Mouse (Mus musculus) cerebellum, adult 2 months (tissue): Measurements from ENCODE around the gene Nos1. TPM values are rescaled to one million over a fixed set of nuclear protein-coding genes. Genes with fewer than 3 reads are reported as not detected.

ENCODE experiments used
- DNase-seq, 2 experiments: peaks; one replicate each; pipeline ENCODE4 v3.0.0; 2021
- H3K27ac ChIP-seq: fragments of 200-500 bp; 2 replicates; pipeline ENCODE4 v1.5.1; 2012; ENCODE audit warnings: low read length, control low read depth, inconsistent platforms; ENCODE audit not compliant: insufficient read depth
- H3K27me3 ChIP-seq: fragments of 200-500 bp; 2 replicates; pipeline ENCODE4 v1.6.1; 2012; ENCODE audit warnings: inconsistent platforms, mild to moderate bottlenecking, low read length, moderate library complexity; ENCODE audit not compliant: control insufficient read depth, insufficient read depth
- H3K4me1 ChIP-seq: fragments of 200-500 bp; 2 replicates; pipeline ENCODE4 v1.6.1; 2011; ENCODE audit warnings: low read length; ENCODE audit not compliant: control insufficient read depth, insufficient read depth
- H3K4me3 ChIP-seq: fragments of 200-500 bp; replicated peaks from 2 replicates; pipeline ENCODE3; 2011; ENCODE audit warnings: mild to moderate bottlenecking, low read depth, low read length, control low read depth; ENCODE audit not compliant: insufficient read depth
- CTCF ChIP-seq: fragments of 200-500 bp; IDR thresholded peaks from 2 replicates; pipeline ENCODE4 v1.5.1; 2011; ENCODE audit warnings: low read depth, mild to moderate bottlenecking, control low read depth, low read length, moderate library complexity, borderline replicate concordance; ENCODE audit not compliant: insufficient read depth
- POLR2A ChIP-seq: fragments of 200-500 bp; IDR thresholded peaks from 2 replicates; pipeline ENCODE4 v1.6.1; 2011; ENCODE audit warnings: low read length, control low read depth, borderline replicate concordance; ENCODE audit not compliant: insufficient read depth
- WGBS: fragments of 180-500 bp; shearing (Covaris S2); methylation state at CpG from one replicate; pipeline ENCODE4 v1.1.7; 2018; 5-methylcytosine and 5-hydroxymethylcytosine counted together
- polyA plus RNA-seq: library from polyadenylated mRNA; depleted of rRNA; stranded (reverse); fragments of >200 nt; gene quantifications from 2 replicates; pipeline ENCODE4 v1.2.3, GENCODE M21; 2012

The Nos1 gene
- polyA plus RNA-seq, 1 experiment, result 28.0 TPM

DNA sequence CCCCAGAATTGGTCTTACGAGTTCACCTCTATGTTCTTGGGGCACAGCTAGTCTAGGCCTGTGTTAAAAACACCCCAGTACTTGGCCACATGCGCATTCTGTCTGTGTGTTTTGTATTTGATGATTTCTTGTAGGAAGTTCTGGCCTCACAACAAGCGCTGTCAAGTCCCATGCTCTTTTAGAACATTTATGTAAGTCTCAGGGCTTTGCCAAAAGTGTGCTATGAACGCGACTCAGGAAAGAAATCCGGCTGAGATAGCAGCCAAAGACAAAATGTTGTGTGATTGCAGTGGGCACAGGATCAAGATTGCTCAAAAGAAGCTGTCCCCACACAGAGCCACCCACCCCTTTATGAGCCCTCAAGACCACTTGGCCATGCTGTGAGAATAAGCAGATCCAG, 212.7 kb downstream of the Nos1 start:
- no peak for DNase-seq
- no peaks in the 10 kb centered on the region for H3K27me3 ChIP-seq
- no peak overlapping the region for H3K4me3 ChIP-seq
- no peak for TF ChIP-seq CTCF
- no peak for TF ChIP-seq POLR2A
- H3K27ac ChIP-seq, result no peak overlapping the region
- H3K4me1 ChIP-seq, result peaks cover 29% of the 10 kb centered on the region
- WGBS, result 33% methylated on average over 6 of the region's 6 CpGs

- Histone ChIP-seq H3K27me3 (no peaks in the 10 kb centered on the region), H3K4me1 (peaks cover 40% of the 10 kb centered on the region), H3K27ac (no peak overlapping the region), H3K4me3 (no peak overlapping the region)
- DNase-seq, result peak; percentile 60 to 74
- no peak for TF ChIP-seq POLR2A
- no peak for TF ChIP-seq CTCF
- WGBS, result 11% methylated on average over 8 of the region's 8 CpGs
These were observed 214.6 kb downstream of the Nos1 start for GRCm38 (mm10) chr5:117995372-117995901.

GRCm38 (mm10) chr5:117995911-117996310, 215.1 kb downstream of the Nos1 start:
- TF ChIP-seq POLR2A, result no peak
- no peak for TF ChIP-seq CTCF
- WGBS, result 78% methylated on average over 6 of the region's 6 CpGs
- no peaks in the 10 kb centered on the region for H3K27me3 ChIP-seq
- H3K4me1 ChIP-seq, result peaks cover 40% of the 10 kb centered on the region
- H3K4me3 ChIP-seq, result no peak overlapping the region
- no peak for DNase-seq
- no peak overlapping the region for H3K27ac ChIP-seq

DNA sequence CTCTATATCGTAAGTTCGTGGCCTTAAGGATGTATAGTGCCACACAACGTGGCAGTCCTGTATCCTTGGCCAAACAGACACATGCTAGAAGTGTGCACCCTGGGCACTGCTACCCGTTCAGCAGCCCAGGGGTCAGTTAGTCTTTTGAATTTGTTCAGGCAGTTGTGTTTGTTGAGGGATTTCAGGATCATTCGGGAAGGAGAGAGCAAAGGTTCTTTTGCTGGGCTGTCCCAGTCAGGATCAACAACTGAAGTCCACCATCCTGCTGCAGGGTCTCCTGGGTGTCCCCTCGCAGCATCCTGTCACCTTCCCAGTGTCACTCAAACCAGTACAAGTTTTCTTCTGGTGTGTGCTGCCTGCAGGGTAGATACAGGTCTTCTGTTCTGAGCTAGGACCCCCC, 215.7 kb downstream of the Nos1 start:
- no peak for TF ChIP-seq CTCF
- no peak for TF ChIP-seq POLR2A
- WGBS, result 80% methylated on average over 6 of the region's 6 CpGs
- H3K4me3 ChIP-seq, result no peak overlapping the region
- no peaks in the 10 kb centered on the region for H3K27me3 ChIP-seq
- H3K27ac ChIP-seq, result no peak overlapping the region
- peaks cover 40% of the 10 kb centered on the region for H3K4me1 ChIP-seq
- no peak for DNase-seq

DNA sequence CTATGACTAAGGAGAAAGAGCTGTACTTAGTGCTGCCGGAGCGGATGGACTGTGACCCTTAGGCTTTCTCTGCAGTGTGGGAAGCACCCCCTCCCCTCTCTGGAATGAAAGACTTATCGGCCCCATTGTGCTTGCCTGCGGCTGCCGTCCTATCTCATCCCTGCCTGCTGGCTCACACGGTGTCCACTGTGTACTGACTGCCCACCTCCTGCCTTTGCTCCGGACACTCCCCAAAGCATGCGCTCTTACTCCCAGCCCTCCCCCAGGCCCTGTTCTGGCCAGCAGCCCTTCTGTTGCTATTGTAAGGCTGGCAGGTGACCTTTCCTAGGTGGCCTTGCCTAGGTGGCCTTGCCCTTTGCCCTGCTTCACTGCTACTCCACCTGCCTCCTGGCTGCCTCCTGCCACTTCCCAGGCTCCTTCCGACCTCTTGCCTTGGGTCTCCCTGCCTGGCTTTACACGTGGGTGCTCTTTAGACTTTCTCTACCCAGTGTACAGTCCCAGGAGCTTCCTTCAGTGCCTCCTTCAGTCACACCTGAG, 216.7 kb downstream of the Nos1 start:
- no peak for TF ChIP-seq CTCF
- no peak for TF ChIP-seq POLR2A
- Histone ChIP-seq H3K4me1 (peaks cover 47% of the 10 kb centered on the region), H3K27me3 (no peaks in the 10 kb centered on the region), H3K4me3 (no peak overlapping the region), H3K27ac (no peak overlapping the region)
- DNase-seq, result no peak
- 56% methylated on average over 10 of the region's 10 CpGs for WGBS

DNA sequence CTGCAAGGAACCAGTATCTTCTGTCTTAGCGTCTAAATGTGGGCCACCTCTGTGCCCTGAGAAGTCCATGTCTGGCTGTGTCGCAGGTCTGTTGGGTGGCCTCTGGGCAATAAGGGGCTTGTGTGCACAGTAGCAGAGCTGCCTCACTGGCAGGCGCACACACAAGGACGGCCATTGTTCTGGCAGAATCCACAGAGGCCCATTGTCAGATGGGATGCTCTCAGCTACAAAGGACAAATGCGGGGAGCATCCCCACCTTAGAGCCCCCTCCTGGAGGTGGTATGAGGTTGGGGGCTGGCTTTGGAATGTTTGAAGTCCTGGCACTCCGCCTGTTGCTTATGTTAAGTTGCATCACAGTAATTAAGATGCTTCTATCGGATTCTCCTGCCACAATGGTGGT, 218.2 kb downstream of the Nos1 start:
- H3K27me3 ChIP-seq, result no peaks in the 10 kb centered on the region
- H3K27ac ChIP-seq, result peak overlapping the region; percentile 5
- WGBS, result 60% methylated on average over 7 of the region's 7 CpGs
- DNase-seq, result no peak
- TF ChIP-seq POLR2A (no peak), CTCF (no peak)
- H3K4me1 ChIP-seq, result peaks cover 39% of the 10 kb centered on the region
- H3K4me3 ChIP-seq, result no peak overlapping the region

- TF ChIP-seq POLR2A (no peak), CTCF (no peak)
- Histone ChIP-seq H3K27ac (peak overlapping the region; percentile 5), H3K27me3 (no peaks in the 10 kb centered on the region), H3K4me3 (no peak overlapping the region), H3K4me1 (peaks cover 34% of the 10 kb centered on the region)
- DNase-seq, result peak; percentile 59 to 60
- 10% methylated on average over 11 of the region's 11 CpGs for WGBS
These were observed 218.8 kb downstream of the Nos1 start for GRCm38 (mm10) chr5:117999584-117999983.

- Histone ChIP-seq H3K27ac (no peak overlapping the region), H3K4me3 (no peak overlapping the region), H3K4me1 (peaks cover 47% of the 10 kb centered on the region), H3K27me3 (no peaks in the 10 kb centered on the region)
- 21% methylated on average over 9 of the region's 9 CpGs for WGBS
- TF ChIP-seq CTCF (peak; percentile 95), POLR2A (no peak)
- peak; percentile 72 to 84 for DNase-seq
These were observed 221.2 kb downstream of the Nos1 start for GRCm38 (mm10) chr5:118002059-118002458.

DNA sequence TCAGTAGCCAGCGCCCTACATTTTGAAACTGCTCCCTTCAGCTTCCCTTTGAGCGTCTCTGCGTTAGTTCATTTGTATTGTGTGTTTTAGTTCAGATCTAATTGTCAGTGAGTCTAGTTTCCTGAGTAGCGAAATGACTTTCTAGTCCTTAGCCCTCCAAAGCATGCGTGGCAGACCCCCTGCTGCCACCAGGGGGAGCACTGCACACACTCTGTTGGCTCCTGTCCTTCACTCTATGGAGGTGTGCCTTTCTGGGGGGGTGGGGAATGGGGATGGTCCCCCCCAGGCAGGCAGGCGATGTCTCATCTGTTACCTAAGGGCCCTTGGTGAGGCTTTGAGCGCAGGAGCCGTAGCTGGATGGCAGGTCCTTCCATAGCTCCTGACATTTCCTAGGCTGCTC, 223.8 kb downstream of the Nos1 start:
- H3K27ac ChIP-seq, result no peak overlapping the region
- no peaks in the 10 kb centered on the region for H3K27me3 ChIP-seq
- TF ChIP-seq CTCF, result peak; percentile 95
- no peak for TF ChIP-seq POLR2A
- DNase-seq, result peak; percentile 67 to 77
- whole genome bisulfite sequencing, result 55% methylated on average over 8 of the region's 8 CpGs
- H3K4me3 ChIP-seq, result no peak overlapping the region
- H3K4me1 ChIP-seq, result peaks cover 42% of the 10 kb centered on the region
